Mouse (Mus musculus): ENCODE measurements around the gene Fam47e.

Fam47e gene

GRCm38 (mm10) chr5:92602691-92603690 is 48.1 kb downstream of the Fam47e start, which contains the start of gene Stbd1:
Stbd1 (plus strand) TSS chr5:92603041.
- peak; percentile 89 for DNase-seq (ENCODE audit: extremely low spot score)

- DNase-seq (ENCODE audit: extremely low spot score): no peak
Observed at GRCm38 (mm10) chr5:92604452-92605247, 49.8 kb downstream of the Fam47e start.

- DNase-seq (ENCODE audit: extremely low spot score): no peak
Observed at GRCm38 (mm10) chr5:92607492-92608229, 52.8 kb downstream of the Fam47e start.

- no peak for DNase-seq (ENCODE audit: extremely low spot score)
Observed at GRCm38 (mm10) chr5:92612756-92613155, 57.9 kb downstream of the Fam47e start.

- no peak for DNase-seq (ENCODE audit: extremely low spot score)
Observed at GRCm38 (mm10) chr5:92621883-92622282, 67.0 kb downstream of the Fam47e start.

GRCm38 (mm10) chr5:92627896-92628295 is 73.0 kb downstream of the Fam47e start:
- no peak for DNase-seq (ENCODE audit: extremely low spot score)

GRCm38 (mm10) chr5:92633526-92633925 is 78.7 kb downstream of the Fam47e start:
- no peak for DNase-seq (ENCODE audit: extremely low spot score)

GRCm38 (mm10) chr5:92634916-92635315 is 80.0 kb downstream of the Fam47e start:
- DNase-seq (ENCODE audit: extremely low spot score): no peak

GRCm38 (mm10) chr5:92635891-92636290 is 81.0 kb downstream of the Fam47e start:
- DNase-seq (ENCODE audit: extremely low spot score): no peak

GRCm38 (mm10) chr5:92640861-92641260 is 86.0 kb downstream of the Fam47e start:
- DNase-seq (ENCODE audit: extremely low spot score): no peak

Data from embryo, embryonic 9.5 days (tissue).